Mouse (Mus musculus) brain, adult 2 months (tissue): Measurements from ENCODE around the gene Gm3238.
A peak's percentile ranks its signal among the peaks of the same experiment; 100 is the strongest.
"Not testable (repeated sequence)": the region's sequence is repeated elsewhere in the genome, so short reads cannot be mapped to it uniquely, and the experiment has no call there.

Experiments
- DNase-seq: peaks from one replicate; pipeline ENCODE4 v3.0.0; 2011; ENCODE audit warnings: low read depth, low spot score

Gene Gm3238

DNA sequence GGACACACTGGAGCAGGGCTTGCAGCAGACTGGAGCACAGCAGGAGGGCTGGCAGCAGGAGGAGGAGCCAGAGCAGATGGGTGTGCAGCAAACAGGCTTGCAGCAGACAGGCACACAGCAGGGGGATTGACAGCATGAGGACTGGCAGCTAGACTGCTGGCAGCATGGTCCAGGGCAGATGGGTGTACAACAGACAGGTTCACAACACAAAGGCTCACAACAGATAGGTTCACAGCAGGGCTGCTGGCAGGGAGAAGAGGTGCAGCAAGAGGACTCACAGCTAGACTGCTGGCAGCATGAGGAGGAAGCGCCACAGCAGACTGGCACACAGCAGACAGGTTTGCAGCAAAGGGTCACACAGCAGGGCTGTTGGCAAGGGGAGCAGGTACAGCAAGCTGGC lies 20.4 kb downstream of the Gm3238 start:
- DNase-seq, result not testable (repeated sequence)

GRCm38 (mm10) chr10:77741924-77742688 lies 29.0 kb downstream of the Gm3238 start, which contains the start of gene Gm18596:
TSS of gene Gm18596 (minus strand) at chr10:77742638.
- not testable (repeated sequence) for DNase-seq

DNA sequence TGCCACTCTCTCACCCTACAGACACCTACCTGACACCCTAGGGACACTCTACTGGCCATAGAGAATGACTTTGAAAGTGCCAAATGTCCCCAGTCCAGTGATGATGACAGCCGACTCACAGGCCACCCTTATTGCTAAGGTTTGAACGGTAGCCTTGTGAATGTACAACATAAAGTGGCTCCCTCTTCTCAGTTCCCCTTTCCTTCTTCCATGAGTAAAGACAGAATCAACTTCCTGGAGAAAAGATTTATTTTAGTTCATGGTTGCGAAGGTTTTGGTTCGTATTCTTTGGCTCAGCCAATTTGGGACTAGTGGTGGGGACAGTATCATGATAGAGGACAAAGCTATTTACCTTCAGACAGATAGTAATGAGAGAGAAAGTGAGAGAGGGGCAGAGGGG lies 32.2 kb downstream of the Gm3238 start:
- DNase-seq, result no peak

DNA sequence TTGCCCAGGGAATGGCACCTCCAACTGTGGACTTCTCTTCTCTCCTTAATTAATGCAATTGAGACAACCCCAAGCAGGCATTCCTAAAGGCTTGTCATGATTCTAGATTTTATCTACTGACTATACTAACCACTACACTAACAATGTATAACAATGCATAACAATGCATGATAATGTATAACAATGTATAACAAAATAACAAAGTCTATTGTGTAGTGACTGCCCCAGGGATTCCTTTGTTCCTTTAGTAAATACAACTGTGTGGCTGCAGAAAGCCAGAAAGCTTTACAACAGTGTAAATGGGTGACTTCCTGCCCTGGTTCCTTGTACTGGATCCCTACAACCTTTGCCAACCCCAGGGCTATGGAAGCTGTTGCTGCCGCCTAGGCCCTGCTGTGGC lies 35.2 kb downstream of the Gm3238 start:
- DNase-seq, result no peak

DNA sequence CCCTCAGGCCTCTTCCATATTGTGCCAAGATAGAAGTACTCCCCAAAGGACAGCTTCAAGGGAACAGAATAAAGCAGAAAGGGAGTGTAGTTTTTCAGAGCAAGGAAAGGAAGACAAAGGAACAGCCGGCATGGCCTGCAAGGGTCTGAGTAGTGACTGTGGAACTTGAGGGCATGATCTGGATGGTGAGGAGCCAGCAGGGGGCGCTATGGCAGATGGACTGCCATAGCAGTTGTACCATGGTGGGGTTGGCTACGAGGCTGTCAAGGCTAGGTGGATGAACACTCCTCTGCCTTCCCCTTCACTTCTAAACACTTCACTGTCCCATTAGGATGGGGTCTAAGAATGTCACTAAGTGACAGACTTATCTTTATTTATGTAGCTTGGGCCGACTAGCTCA lies 41.9 kb downstream of the Gm3238 start:
- DNase-seq, result no peak

DNA sequence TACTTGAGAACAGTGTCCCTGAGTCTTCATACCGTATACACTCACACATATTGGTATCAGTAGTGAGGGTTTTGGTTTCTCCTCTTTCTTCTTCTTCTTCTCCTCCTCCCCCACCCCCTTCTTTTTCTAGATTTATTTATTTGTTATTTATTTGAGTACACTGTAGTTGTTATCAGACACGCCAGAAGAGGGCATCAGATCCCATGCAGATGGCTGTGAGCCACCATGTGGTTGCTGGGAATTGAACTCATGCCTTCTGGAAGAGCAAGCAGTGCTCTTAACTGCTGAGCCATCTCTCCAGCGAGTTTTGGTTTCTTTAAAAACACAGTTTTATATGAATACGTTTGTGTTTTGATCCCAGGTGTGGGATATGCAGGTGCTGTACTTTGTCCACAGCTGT lies 42.8 kb downstream of the Gm3238 start:
- DNase-seq, result peak; percentile 20

GRCm38 (mm10) chr10:77726186-77726585 lies 44.9 kb downstream of the Gm3238 start, which contains the start of gene Gm10100:
TSS of gene Gm10100 (plus strand) at chr10:77726486.
- no peak for DNase-seq

GRCm38 (mm10) chr10:77724855-77725254 lies 46.3 kb downstream of the Gm3238 start:
- DNase-seq, result no peak
